Mouse (Mus musculus): ENCODE measurements around the gene Sult6b1. TPM values are rescaled to one million over a fixed set of nuclear protein-coding genes. Genes with fewer than 3 reads are reported as not detected.

Sult6b1 gene
- polyA plus RNA-seq, 1 experiment from 2014 or later: 0.16 TPM

DNA sequence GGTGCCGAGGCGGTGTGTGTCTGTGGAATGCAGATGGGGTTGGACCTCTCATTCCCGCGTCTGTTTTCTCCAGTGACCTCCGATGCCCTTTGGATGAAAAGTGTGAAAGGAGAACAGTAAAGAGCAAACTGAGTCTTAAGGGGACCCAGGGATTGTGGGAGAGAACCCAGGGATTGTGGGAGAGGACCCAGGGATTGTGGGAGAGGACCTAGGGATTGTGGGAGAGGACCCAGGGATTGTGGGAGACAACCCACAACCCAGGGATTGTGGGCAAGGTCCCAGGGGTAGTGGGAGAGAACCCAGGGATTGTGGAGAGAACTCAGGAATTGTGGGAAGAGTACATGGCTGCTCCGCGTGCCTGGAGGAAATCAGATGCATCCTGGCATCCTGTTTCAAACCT lies 11.8 kb downstream of the Sult6b1 start:
- Histone ChIP-seq H3K9me3 (replicated peaks; ENCODE audit: control insufficient read depth, low read length, poor library complexity, severe bottlenecking) (no peaks in the 10 kb centered on the region), H3K36me3 (ENCODE audit: control insufficient read depth, insufficient read depth, low read length) (no peaks in the 10 kb centered on the region), H3K27ac (ENCODE audit: low read length) (no peak overlapping the region), H3K27me3 (ENCODE audit: control insufficient read depth, insufficient read depth, low read depth, low read length) (no peaks in the 10 kb centered on the region), H3K9ac (ENCODE audit: low read depth, low read length) (no peak overlapping the region), H3K4me2 (ENCODE audit: low read length) (no peak overlapping the region), H3K4me3 (ENCODE audit: low read depth, low read length) (no peak overlapping the region), H3K4me1 (ENCODE audit: control insufficient read depth, insufficient read depth, low read length) (no peaks in the 10 kb centered on the region)
- ATAC-seq: no peak
- 84% methylated on average over 7 of the region's 7 CpGs for WGBS

DNA sequence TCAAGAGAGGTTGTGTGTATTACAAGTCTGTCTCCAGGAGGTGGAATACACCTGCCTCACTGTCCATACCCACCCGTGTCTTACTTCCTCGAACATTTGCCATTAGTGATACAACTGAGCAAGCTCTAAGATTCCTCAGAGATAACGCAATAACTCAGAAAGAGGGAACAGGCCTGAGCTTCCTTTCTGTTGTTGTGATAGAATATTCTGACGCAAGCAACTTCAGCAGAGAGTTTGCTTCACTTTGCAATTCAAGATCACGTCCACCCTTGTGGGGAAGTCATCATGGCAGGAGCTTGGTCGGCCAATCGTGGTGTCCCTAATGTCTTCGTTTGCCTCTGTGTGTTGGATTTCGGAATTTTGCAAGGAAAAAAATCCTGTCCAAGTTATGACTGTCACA lies 15.8 kb downstream of the Sult6b1 start:
- Histone ChIP-seq H3K9me3 (replicated peaks; ENCODE audit: control insufficient read depth, low read length, poor library complexity, severe bottlenecking) (no peaks in the 10 kb centered on the region), H3K4me3 (ENCODE audit: low read depth, low read length) (no peak overlapping the region), H3K36me3 (ENCODE audit: control insufficient read depth, insufficient read depth, low read length) (no peaks in the 10 kb centered on the region), H3K27ac (ENCODE audit: low read length) (no peak overlapping the region), H3K4me2 (ENCODE audit: low read length) (no peak overlapping the region), H3K4me1 (ENCODE audit: control insufficient read depth, insufficient read depth, low read length) (no peaks in the 10 kb centered on the region), H3K9ac (ENCODE audit: low read depth, low read length) (no peak overlapping the region), H3K27me3 (ENCODE audit: control insufficient read depth, insufficient read depth, low read depth, low read length) (no peaks in the 10 kb centered on the region)
- 86% methylated on average over 9 of the region's 9 CpGs for WGBS
- no peak for ATAC-seq

DNA sequence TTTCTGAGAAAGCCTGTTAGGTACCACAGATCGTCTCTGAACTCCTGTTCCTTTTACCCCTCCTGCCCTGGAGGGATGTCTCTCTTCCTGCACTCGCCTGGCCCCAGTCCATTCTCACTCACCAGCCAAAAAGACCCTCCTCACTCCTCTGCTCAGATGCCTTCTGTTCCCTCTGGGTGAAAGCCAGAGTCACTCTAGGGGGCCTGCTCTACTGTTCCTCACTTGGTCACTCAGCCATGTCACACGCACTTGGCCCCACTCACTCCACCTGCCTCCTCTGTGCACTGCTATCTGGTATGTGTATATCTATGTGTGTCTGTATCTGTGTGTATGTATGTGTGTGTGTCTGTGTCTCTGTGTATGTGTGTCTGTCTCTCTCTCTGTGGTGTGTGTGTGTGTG lies 17.6 kb downstream of the Sult6b1 start:
- Histone ChIP-seq H3K27me3 (ENCODE audit: control insufficient read depth, insufficient read depth, low read depth, low read length) (no peaks in the 10 kb centered on the region), H3K4me3 (ENCODE audit: low read depth, low read length) (no peak overlapping the region), H3K36me3 (ENCODE audit: control insufficient read depth, insufficient read depth, low read length) (no peaks in the 10 kb centered on the region), H3K4me1 (ENCODE audit: control insufficient read depth, insufficient read depth, low read length) (no peaks in the 10 kb centered on the region), H3K4me2 (ENCODE audit: low read length) (no peak overlapping the region), H3K27ac (ENCODE audit: low read length) (no peak overlapping the region), H3K9me3 (replicated peaks; ENCODE audit: control insufficient read depth, low read length, poor library complexity, severe bottlenecking) (no peaks in the 10 kb centered on the region), H3K9ac (ENCODE audit: low read depth, low read length) (no peak overlapping the region)
- ATAC-seq: no peak
- WGBS: 48% methylated on average over 3 of the region's 3 CpGs

DNA sequence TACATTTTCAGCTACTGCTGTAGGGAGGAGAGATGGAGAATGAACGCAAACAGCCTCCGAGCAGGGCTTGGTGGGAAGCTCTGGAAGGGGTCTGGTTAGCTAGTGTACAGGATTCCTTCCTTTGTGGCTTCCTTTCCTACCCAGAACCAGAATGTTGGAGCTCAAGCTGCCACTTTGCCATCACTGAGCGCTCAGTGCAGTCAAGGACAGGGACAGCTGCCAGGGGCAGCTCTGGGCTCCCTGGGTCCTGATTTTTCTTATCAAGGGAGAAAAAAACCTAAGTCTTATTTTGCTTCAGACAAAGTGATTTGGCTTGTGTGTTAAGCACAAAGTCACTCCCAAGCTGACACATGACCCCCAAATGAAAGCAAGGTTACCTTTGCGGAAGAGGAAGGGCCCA lies 18.2 kb downstream of the Sult6b1 start:
- H3K4me3 ChIP-seq (ENCODE audit: low read depth, low read length): no peak overlapping the region
- H3K27ac ChIP-seq (ENCODE audit: low read length): no peak overlapping the region
- H3K9me3 ChIP-seq (replicated peaks; ENCODE audit: control insufficient read depth, low read length, poor library complexity, severe bottlenecking): no peaks in the 10 kb centered on the region
- no peak overlapping the region for H3K9ac ChIP-seq (ENCODE audit: low read depth, low read length)
- no peaks in the 10 kb centered on the region for H3K36me3 ChIP-seq (ENCODE audit: control insufficient read depth, insufficient read depth, low read length)
- no peak overlapping the region for H3K4me2 ChIP-seq (ENCODE audit: low read length)
- H3K27me3 ChIP-seq (ENCODE audit: control insufficient read depth, insufficient read depth, low read depth, low read length): no peaks in the 10 kb centered on the region
- no peak for ATAC-seq
- 89% methylated on average over 4 of the region's 4 CpGs for WGBS
- no peaks in the 10 kb centered on the region for H3K4me1 ChIP-seq (ENCODE audit: control insufficient read depth, insufficient read depth, low read length)

DNA sequence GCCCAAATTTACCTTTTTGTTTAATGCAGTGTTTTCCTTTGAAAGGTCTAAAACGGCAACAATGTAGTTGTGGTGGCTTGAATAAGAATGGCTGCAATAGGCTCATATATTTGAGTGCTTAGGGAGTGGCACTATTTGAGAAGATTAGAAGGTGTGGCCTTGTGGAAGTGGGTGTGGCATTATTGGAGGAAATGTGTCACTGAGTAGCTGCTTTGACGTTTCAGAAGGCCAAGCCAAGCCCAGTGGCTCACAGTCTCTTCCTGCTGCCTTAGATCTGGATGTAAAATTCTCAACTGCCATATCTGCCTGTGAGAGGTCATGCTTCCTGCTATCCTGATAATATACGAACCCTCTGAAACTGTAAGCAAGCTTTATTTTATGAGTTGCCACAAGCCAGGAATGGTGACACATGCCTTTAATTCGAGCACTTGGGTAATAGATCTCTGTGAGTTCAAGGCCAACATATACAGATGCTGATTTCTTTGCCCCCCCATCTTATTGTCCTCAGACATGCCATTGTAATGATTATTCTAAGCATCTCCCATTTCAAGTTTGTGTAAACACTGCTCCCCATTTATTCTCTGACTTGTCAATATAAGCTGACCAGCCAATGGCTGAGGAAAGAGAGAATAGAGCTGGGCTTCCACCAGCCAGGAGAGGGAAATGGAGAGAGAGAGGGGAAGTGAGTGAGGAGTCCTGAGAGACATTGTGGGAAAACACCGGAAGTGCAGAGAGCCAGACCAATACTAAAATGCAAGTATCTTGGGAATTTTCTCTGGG lies 21.3 kb downstream of the Sult6b1 start:
- Histone ChIP-seq H3K4me2 (ENCODE audit: low read length) (no peak overlapping the region), H3K9ac (ENCODE audit: low read depth, low read length) (no peak overlapping the region), H3K27me3 (ENCODE audit: control insufficient read depth, insufficient read depth, low read depth, low read length) (no peaks in the 10 kb centered on the region), H3K9me3 (replicated peaks; ENCODE audit: control insufficient read depth, low read length, poor library complexity, severe bottlenecking) (no peaks in the 10 kb centered on the region), H3K27ac (ENCODE audit: low read length) (no peak overlapping the region), H3K4me1 (ENCODE audit: control insufficient read depth, insufficient read depth, low read length) (peaks cover 3% of the 10 kb centered on the region; the same call in 1 of the 2 replicates), H3K36me3 (ENCODE audit: control insufficient read depth, insufficient read depth, low read length) (no peaks in the 10 kb centered on the region), H3K4me3 (ENCODE audit: low read depth, low read length) (no peak overlapping the region)
- WGBS: 84% methylated on average over 5 of the region's 5 CpGs
- ATAC-seq: no peak

DNA sequence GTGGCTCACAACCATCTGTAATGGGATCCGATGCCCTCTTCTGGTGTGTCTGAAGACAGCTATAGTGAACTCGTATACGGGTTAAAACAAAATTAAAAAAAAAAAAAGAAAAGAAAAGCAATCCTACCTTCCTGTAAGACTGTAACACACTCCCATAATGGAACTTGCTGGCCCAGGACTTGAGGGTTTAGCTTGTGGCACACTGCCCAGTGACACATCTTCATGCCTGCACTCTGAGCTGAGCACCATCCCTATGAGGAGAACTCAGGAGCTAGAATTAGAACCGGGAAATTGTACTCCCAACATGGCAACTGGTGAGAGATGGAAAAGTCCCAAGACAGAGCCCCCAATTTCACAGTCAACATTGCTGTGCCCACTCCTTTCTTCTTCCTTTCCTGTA lies 23.5 kb downstream of the Sult6b1 start:
- Histone ChIP-seq H3K4me1 (ENCODE audit: control insufficient read depth, insufficient read depth, low read length) (peaks cover 3% of the 10 kb centered on the region; the same call in 1 of the 2 replicates), H3K9me3 (replicated peaks; ENCODE audit: control insufficient read depth, low read length, poor library complexity, severe bottlenecking) (no peaks in the 10 kb centered on the region), H3K9ac (ENCODE audit: low read depth, low read length) (no peak overlapping the region), H3K4me2 (ENCODE audit: low read length) (no peak overlapping the region), H3K27ac (ENCODE audit: low read length) (no peak overlapping the region), H3K4me3 (ENCODE audit: low read depth, low read length) (no peak overlapping the region), H3K36me3 (ENCODE audit: control insufficient read depth, insufficient read depth, low read length) (no peaks in the 10 kb centered on the region), H3K27me3 (ENCODE audit: control insufficient read depth, insufficient read depth, low read depth, low read length) (no peaks in the 10 kb centered on the region)
- 94% methylated on average over 4 of the region's 4 CpGs for WGBS
- no peak for ATAC-seq

DNA sequence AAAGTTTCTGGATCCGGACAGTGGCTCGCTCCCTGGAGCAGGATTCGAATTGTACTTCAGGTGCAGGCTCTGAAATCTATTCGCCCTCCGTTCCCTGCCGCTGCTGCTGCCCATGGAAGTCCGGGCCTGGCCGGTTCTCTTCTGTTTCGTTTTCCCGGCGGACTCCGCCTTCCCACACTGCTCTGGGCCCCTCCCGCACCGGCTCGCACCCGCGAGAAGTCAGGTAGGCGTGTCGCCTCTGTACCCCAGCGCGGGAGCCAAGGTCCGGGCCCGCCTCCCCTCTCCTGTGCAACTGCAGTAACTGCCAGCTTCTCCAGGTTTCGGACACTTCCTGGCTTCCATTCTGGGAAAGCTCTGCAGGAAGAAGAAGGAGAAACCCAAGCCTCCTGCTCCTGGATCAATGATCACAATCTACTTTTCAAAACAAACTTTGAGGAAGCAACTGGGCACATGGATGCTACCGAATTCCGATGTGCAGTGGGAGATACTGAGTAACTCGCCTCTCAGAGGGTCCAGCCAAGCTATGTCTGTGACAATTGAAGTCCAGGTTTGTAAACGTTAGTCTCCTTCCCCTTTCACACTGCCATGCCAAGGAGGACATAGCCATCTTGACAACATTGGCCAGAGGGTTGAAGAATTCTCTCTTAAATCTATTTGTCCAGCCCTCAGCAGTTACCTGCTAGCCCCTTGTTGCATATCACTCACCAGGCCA lies 24.2 kb downstream of the Sult6b1 start, which contains the start of gene Eif2ak2:
TSS of gene Eif2ak2 (minus strand) at position 173 of the 712 bp plus-strand sequence.
- Histone ChIP-seq H3K9ac (ENCODE audit: low read depth, low read length) (peak within 1 kb of the TSS; percentile 51), H3K4me3 (ENCODE audit: low read depth, low read length) (peak within 1 kb of the TSS; percentile 41), H3K27ac (ENCODE audit: low read length) (no peak within 1 kb of the TSS), H3K4me2 (ENCODE audit: low read length) (peak within 1 kb of the TSS; percentile 81), H3K27me3 (ENCODE audit: control insufficient read depth, insufficient read depth, low read depth, low read length) (no peaks in the 10 kb centered on the region), H3K9me3 (replicated peaks; ENCODE audit: control insufficient read depth, low read length, poor library complexity, severe bottlenecking) (no peaks in the 10 kb centered on the region), H3K36me3 (ENCODE audit: control insufficient read depth, insufficient read depth, low read length) (no peaks in the 10 kb centered on the region), H3K4me1 (ENCODE audit: control insufficient read depth, insufficient read depth, low read length) (peaks cover 3% of the 10 kb centered on the region; the same call in 1 of the 2 replicates)
- ATAC-seq: peak; percentile 87
- 3% methylated on average over 28 of the region's 28 CpGs for WGBS

DNA sequence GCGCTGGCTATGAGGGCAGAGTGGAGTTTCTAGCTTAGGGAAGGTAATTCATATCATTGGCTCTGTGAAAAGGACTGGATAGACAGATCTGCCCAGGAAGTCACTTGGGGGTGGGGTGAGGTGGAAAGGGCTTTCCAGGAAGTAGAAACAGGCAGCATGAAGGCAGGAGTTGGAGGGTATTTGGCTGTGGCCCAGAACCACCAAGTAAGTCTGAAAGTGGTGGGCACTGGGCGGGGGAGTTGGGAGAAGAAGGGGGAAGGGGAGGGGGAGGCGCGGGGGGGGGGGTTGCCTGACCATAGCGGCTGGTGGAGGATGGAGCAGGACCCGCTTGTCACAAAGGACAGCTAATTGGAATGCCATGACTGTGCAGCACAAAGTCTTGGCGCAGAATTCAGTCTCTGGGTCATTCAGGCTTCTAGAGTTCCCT lies 24.9 kb downstream of the Sult6b1 start:
- H3K9me3 ChIP-seq (replicated peaks; ENCODE audit: control insufficient read depth, low read length, poor library complexity, severe bottlenecking): no peaks in the 10 kb centered on the region
- peak overlapping the region; percentile 51 for H3K9ac ChIP-seq (ENCODE audit: low read depth, low read length)
- peak overlapping the region; percentile 41 for H3K4me3 ChIP-seq (ENCODE audit: low read depth, low read length)
- H3K27ac ChIP-seq (ENCODE audit: low read length): no peak overlapping the region
- H3K36me3 ChIP-seq (ENCODE audit: control insufficient read depth, insufficient read depth, low read length): no peaks in the 10 kb centered on the region
- H3K4me2 ChIP-seq (ENCODE audit: low read length): peak overlapping the region; percentile 81
- ATAC-seq: peak; percentile 75
- WGBS: 11% methylated on average over 5 of the region's 7 CpGs
- peaks cover 3% of the 10 kb centered on the region; the same call in 1 of the 2 replicates for H3K4me1 ChIP-seq (ENCODE audit: control insufficient read depth, insufficient read depth, low read length)
- no peaks in the 10 kb centered on the region for H3K27me3 ChIP-seq (ENCODE audit: control insufficient read depth, insufficient read depth, low read depth, low read length)

DNA sequence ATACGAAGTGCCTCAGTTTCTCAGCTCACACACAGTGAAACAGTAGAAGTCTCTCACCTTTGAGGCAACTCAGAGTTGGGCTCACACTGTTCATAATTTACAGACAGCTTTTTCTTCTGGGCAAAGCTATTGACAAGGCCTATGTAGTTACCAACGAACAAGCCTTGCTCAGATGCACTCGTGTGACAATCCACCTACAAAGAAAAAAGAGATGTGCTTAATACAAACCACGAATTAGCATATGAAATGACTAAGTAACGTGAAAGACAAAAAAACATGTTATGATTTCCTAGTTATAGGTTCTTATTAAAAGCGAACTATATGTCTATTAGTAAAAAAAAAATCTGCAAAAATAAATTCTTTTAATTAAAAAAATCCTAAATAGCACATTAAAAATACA lies 32.9 kb downstream of the Sult6b1 start:
- Histone ChIP-seq H3K9ac (ENCODE audit: low read depth, low read length) (no peak overlapping the region), H3K36me3 (ENCODE audit: control insufficient read depth, insufficient read depth, low read length) (no peaks in the 10 kb centered on the region), H3K4me1 (ENCODE audit: control insufficient read depth, insufficient read depth, low read length) (no peaks in the 10 kb centered on the region), H3K27me3 (ENCODE audit: control insufficient read depth, insufficient read depth, low read depth, low read length) (no peaks in the 10 kb centered on the region), H3K9me3 (replicated peaks; ENCODE audit: control insufficient read depth, low read length, poor library complexity, severe bottlenecking) (no peaks in the 10 kb centered on the region), H3K4me3 (ENCODE audit: low read depth, low read length) (no peak overlapping the region), H3K4me2 (ENCODE audit: low read length) (no peak overlapping the region), H3K27ac (ENCODE audit: low read length) (no peak overlapping the region)
- 85% methylated on average over 6 of the region's 6 CpGs for WGBS
- no peak for ATAC-seq

All from midbrain, embryonic 16.5 days (tissue).